In the genomic region with DNA sequence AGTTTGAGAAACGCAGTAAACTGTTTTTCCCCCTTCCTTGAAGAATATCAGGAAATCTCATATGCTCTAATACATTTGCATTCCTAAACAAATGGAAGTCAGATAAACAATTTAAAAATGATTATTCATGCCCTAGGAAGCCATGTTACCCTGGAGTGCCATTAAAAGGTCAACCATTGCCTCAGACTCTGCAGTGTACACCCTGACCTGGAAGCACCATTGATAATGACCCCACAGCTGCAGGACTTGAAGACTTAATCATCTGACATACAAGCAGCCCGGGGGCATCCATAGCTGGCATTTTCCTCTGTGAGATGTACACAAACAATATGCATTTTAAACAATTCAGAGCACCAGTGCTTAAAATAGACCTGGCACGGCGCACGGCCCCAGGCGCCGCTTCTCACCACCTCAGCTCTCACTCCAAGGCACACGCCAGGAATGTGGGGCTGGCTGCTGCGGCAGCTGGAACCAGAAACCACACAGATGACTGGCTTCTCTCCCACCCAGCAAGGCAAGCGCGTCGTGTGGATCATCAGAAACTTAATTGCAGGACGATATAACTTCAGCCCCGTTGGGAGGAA, we compare ENCODE assay signal across 9 mouse cellular contexts.
DNase-seq lines count a peak whose midpoint lies in the region; ATAC-seq and TF ChIP-seq lines count a peak whose summit lies in the region.
"Had no signal": no experiment of that assay in that cellular context is flagged by ENCODE, and none has a peak within 500 bp of the region (broad histone marks: within the 10 kb centered on the region; RNA-seq: fewer than 3 reads in every experiment).

No protein-coding gene starts in this region.

- no peaks in the 10 kb centered on the region for H3K27me3 ChIP-seq in lung, embryonic 14.5 days (ENCODE audit: insufficient read depth, low read length)
- H3K27me3 ChIP-seq in limb, embryonic 14.5 days (ENCODE audit: control insufficient read depth, insufficient read depth, low read length), result no peaks in the 10 kb centered on the region
- H3K27me3 ChIP-seq: neural tube, embryonic 13.5 days had no signal

- H3K4me3 ChIP-seq in lung, embryonic 14.5 days (ENCODE audit: low read depth, low read length), result no peak overlapping the region
- no peak overlapping the region for H3K4me3 ChIP-seq in limb, embryonic 14.5 days (replicated peaks; ENCODE audit: low read length)
- H3K4me3 ChIP-seq: neural tube, embryonic 13.5 days had no signal

- no peak overlapping the region for H3K9ac ChIP-seq in lung, embryonic 14.5 days
- no peak overlapping the region for H3K9ac ChIP-seq in limb, embryonic 14.5 days (ENCODE audit: low read depth, low read length, severe bottlenecking)
- H3K9ac ChIP-seq: neural tube, embryonic 13.5 days had no signal

- no peak overlapping the region for H3K27ac ChIP-seq in lung, embryonic 14.5 days (ENCODE audit: low read depth)
- no peak overlapping the region for H3K27ac ChIP-seq in limb, embryonic 14.5 days (replicated peaks; ENCODE audit: low read depth, low read length)
- H3K27ac ChIP-seq: neural tube, embryonic 13.5 days had no signal

- H3K4me2 ChIP-seq in lung, embryonic 14.5 days, result no peak overlapping the region
- H3K4me2 ChIP-seq in limb, embryonic 14.5 days (replicated peaks; ENCODE audit: low read depth, low read length, severe bottlenecking), result no peak overlapping the region
- H3K4me2 ChIP-seq: neural tube, embryonic 13.5 days had no signal

- no peak for TF ChIP-seq CTCF in lung, embryonic 14.5 days (IDR thresholded peaks at IDR 0.05; ENCODE audit: low read depth)

- no peaks in the 10 kb centered on the region for H3K4me1 ChIP-seq in lung, embryonic 14.5 days (ENCODE audit: insufficient read depth)
- H3K4me1 ChIP-seq in limb, embryonic 14.5 days (ENCODE audit: control insufficient read depth, insufficient read depth, low read length), result peaks cover 4% of the 10 kb centered on the region; the same call in 1 of the 2 replicates

- WGBS in lung, embryonic 14.5 days, result 68% methylated on average over 14 of the region's 14 CpGs
- 51% methylated on average over 14 of the region's 14 CpGs for WGBS in limb, embryonic 14.5 days

- TF ChIP-seq POLR2A in limb, embryonic 14.5 days (IDR thresholded peaks at IDR 0.05; ENCODE audit: borderline replicate concordance, extremely low read depth, insufficient read depth, insufficient read length), result no peak

- DNase-seq in cerebellum, postnatal 25 days, result peak; percentile 15 to 27
- peak; percentile 49 for DNase-seq in lung, embryonic 14.5 days
- DNase-seq in lung, postnatal 25 days (ENCODE audit: low spot score), result no peak
- peak; percentile 52 for DNase-seq in gastrocnemius, postnatal 25 days
- peak; percentile 47 for DNase-seq in limb, embryonic 14.5 days (ENCODE audit: low spot score)
- no peak for DNase-seq in adrenal gland, adult 2 months
- no peak for DNase-seq in adrenal gland, postnatal 10 days

- H3K36me3 ChIP-seq in lung, embryonic 14.5 days (ENCODE audit: insufficient read depth), result no peaks in the 10 kb centered on the region
- H3K36me3 ChIP-seq in limb, embryonic 14.5 days (ENCODE audit: control insufficient read depth, insufficient read depth, low read length), result no peaks in the 10 kb centered on the region
- H3K36me3 ChIP-seq: neural tube, embryonic 13.5 days had no signal

- no peak for ATAC-seq in cerebellum, adult (ENCODE audit: insufficient number of reproducible peaks, low FRiP score, low TSS enrichment)
- peak; percentile 68 for ATAC-seq in lung, embryonic 14.5 days (ENCODE audit: insufficient read depth)
- ATAC-seq in limb, embryonic 14.5 days (ENCODE audit: low FRiP score, low read depth), result peak; percentile 75; the same call in 1 of the 2 replicates

- H3K9me3 ChIP-seq in lung, embryonic 14.5 days (ENCODE audit: low read depth, low read length), result no peaks in the 10 kb centered on the region
- H3K9me3 ChIP-seq in limb, embryonic 14.5 days (ENCODE audit: control insufficient read depth, low read length), result no peaks in the 10 kb centered on the region
- H3K9me3 ChIP-seq: neural tube, embryonic 13.5 days had no signal

Comparison
In these comparisons a context has a peak if more than half of its experiments do, and no peak if none do; other contexts are left out.
1. DNase-seq: peak in cerebellum, postnatal 25 days (2 of 2), lung, embryonic 14.5 days (single experiment), gastrocnemius, postnatal 25 days (single experiment) and limb, embryonic 14.5 days (single experiment); none in lung, postnatal 25 days (single experiment), adrenal gland, adult 2 months (single experiment) and adrenal gland, postnatal 10 days (single experiment).